Mouse (Mus musculus) CH12.LX (cell line): ENCODE measurements around the gene Arhgap44. TPM values are rescaled to one million over a fixed set of nuclear protein-coding genes. Genes with fewer than 3 reads are reported as not detected.

ENCODE experiments used
- DNase-seq: peaks from one replicate; pipeline ENCODE4 v3.0.0-alpha.2; 2013; ENCODE audit errors: extremely low read depth
- H3K27ac ChIP-seq: 2 replicates; pipeline ENCODE4 v1.5.1; 2012; ENCODE audit warnings: low read depth, mild to moderate bottlenecking, control low read depth, moderate library complexity; ENCODE audit not compliant: insufficient read depth
- H3K27me3 ChIP-seq: replicated peaks from 2 replicates; pipeline ENCODE3; 2012; ENCODE audit warnings: inconsistent platforms
- H3K36me3 ChIP-seq, 2 experiments: replicated peaks in 1 of 2; 2 replicates each; pipeline versions ENCODE3 to v1.6.1; 2012; ENCODE audit warnings: inconsistent platforms in 1 of 2, low read length in 1 of 2, mild to moderate bottlenecking in 1 of 2, mixed read lengths in 1 of 2, moderate library complexity in 1 of 2; ENCODE audit not compliant: control insufficient read depth in 1 of 2, insufficient read depth in 1 of 2
- H3K4me1 ChIP-seq, 2 experiments: 2 replicates each; pipeline ENCODE4 v1.6.1; 2012; ENCODE audit warnings: inconsistent platforms in 1 of 2, moderate library complexity in 1 of 2; ENCODE audit not compliant: insufficient read depth in 2 of 2, control insufficient read depth in 1 of 2
- H3K4me2 ChIP-seq: 2 replicates; pipeline ENCODE4 v1.6.1; 2012; ENCODE audit warnings: low read depth, mild to moderate bottlenecking, control low read depth; ENCODE audit not compliant: poor library complexity, insufficient read depth, severe bottlenecking
- H3K4me3 ChIP-seq, 3 experiments: fragments of 150-350 bp in 1 of 3; sonication (generic) in 1 of 3; replicated peaks in 1 of 3; 2 replicates each; pipeline versions ENCODE3 to v1.5.1; 2011 to 2012; ENCODE audit warnings: low read depth in 2 of 3, low read length in 2 of 3, mild to moderate bottlenecking in 2 of 3, moderate library complexity in 2 of 3, control low read depth in 1 of 3, improper control_type of control experiment in 1 of 3, inconsistent platforms in 1 of 3, mixed read lengths in 1 of 3; ENCODE audit not compliant: poor library complexity in 1 of 3
- H3K79me2 ChIP-seq: replicated peaks from 2 replicates; pipeline ENCODE4 v1.6.1; 2012; ENCODE audit warnings: mild to moderate bottlenecking, moderate library complexity; ENCODE audit not compliant: control insufficient read depth, poor library complexity, insufficient read depth, severe bottlenecking; ENCODE audit errors: extremely low read depth
- H3K9ac ChIP-seq: 2 replicates; pipeline ENCODE4 v1.6.1; 2012; ENCODE audit warnings: low read depth, mild to moderate bottlenecking, control low read depth, moderate library complexity; ENCODE audit not compliant: insufficient read depth
- H3K9me3 ChIP-seq: replicated peaks from 2 replicates; pipeline ENCODE3; 2012; ENCODE audit warnings: low read length, inconsistent platforms, mixed read lengths
- CTCF ChIP-seq, 2 experiments: IDR thresholded peaks in 1 of 2; conservative IDR thresholded peaks in 1 of 2; 2 replicates each; pipeline ENCODE4 v1.5.1; 2011 to 2012; ENCODE audit warnings: low read depth in 2 of 2, low read length in 2 of 2, improper control_type of control experiment in 1 of 2, inconsistent platforms in 1 of 2, mild to moderate bottlenecking in 1 of 2, moderate library complexity in 1 of 2
- ETS1 ChIP-seq: conservative IDR thresholded peaks from 2 replicates; pipeline ENCODE4 v1.6.1; 2012; ENCODE audit warnings: low read depth, mild to moderate bottlenecking, inconsistent platforms, low read length, improper control_type of control experiment, moderate library complexity
- IRF4 ChIP-seq: IDR thresholded peaks from 2 replicates; pipeline ENCODE4 v1.6.1; 2014; ENCODE audit warnings: low read depth, mild to moderate bottlenecking, inconsistent platforms, low read length, improper control_type of control experiment
- JUND ChIP-seq: conservative IDR thresholded peaks from 2 replicates; pipeline ENCODE4 v1.6.1; 2011; ENCODE audit warnings: low read depth, low read length, improper control_type of control experiment
- MAZ ChIP-seq: IDR thresholded peaks from 2 replicates; pipeline ENCODE4 v1.6.1; 2012; ENCODE audit warnings: low read depth, mild to moderate bottlenecking, inconsistent platforms, low read length, improper control_type of control experiment, moderate library complexity
- NELFE ChIP-seq: IDR thresholded peaks from 2 replicates; pipeline ENCODE4 v1.6.1; 2011; ENCODE audit warnings: low read depth, low read length, improper control_type of control experiment
- NRF1 ChIP-seq: IDR thresholded peaks from 2 replicates; pipeline ENCODE4 v1.6.1; 2014; ENCODE audit warnings: low read depth, mild to moderate bottlenecking, inconsistent platforms, low read length, improper control_type of control experiment, moderate library complexity
- PAX5 ChIP-seq: IDR thresholded peaks from 2 replicates; pipeline ENCODE4 v1.6.1; 2012; ENCODE audit warnings: low read length, inconsistent platforms, mixed read lengths
- POLR2AphosphoS2 ChIP-seq: IDR thresholded peaks from 2 replicates; pipeline ENCODE4 v1.6.1; 2011; ENCODE audit warnings: low read depth, low read length, improper control_type of control experiment
- RAD21 ChIP-seq: IDR thresholded peaks from 2 replicates; pipeline ENCODE4 v1.6.1; 2011; ENCODE audit warnings: low read depth, mild to moderate bottlenecking, low read length, improper control_type of control experiment, moderate library complexity
- SIN3A ChIP-seq: IDR thresholded peaks from 2 replicates; pipeline ENCODE4 v1.6.1; 2012; ENCODE audit warnings: low read length, improper control_type of control experiment, inconsistent platforms
- SMC3 ChIP-seq: IDR thresholded peaks from 2 replicates; pipeline ENCODE4 v1.6.1; 2011; ENCODE audit warnings: low read depth, low read length, improper control_type of control experiment
- TBP ChIP-seq: conservative IDR thresholded peaks from 2 replicates; pipeline ENCODE4 v1.6.1; 2011; ENCODE audit warnings: low read depth, low read length, improper control_type of control experiment
- UBTF ChIP-seq: IDR thresholded peaks from 2 replicates; pipeline ENCODE4 v1.6.1; 2012; ENCODE audit warnings: low read depth, mild to moderate bottlenecking, inconsistent platforms, low read length, improper control_type of control experiment, moderate library complexity
- USF1 ChIP-seq: IDR thresholded peaks from 2 replicates; pipeline ENCODE4 v1.6.1; 2014; ENCODE audit warnings: low read depth, mild to moderate bottlenecking, inconsistent platforms, low read length, improper control_type of control experiment
- USF2 ChIP-seq: conservative IDR thresholded peaks from 2 replicates; pipeline ENCODE4 v1.6.1; 2011; ENCODE audit warnings: low read depth, low read length, improper control_type of control experiment
- ZC3H11A ChIP-seq: IDR thresholded peaks from 2 replicates; pipeline ENCODE4 v1.6.1; 2012; ENCODE audit warnings: low read depth, mild to moderate bottlenecking, inconsistent platforms, low read length, improper control_type of control experiment
- ZKSCAN1 ChIP-seq: IDR thresholded peaks from 2 replicates; pipeline ENCODE4 v1.6.1; 2012; ENCODE audit warnings: low read depth, inconsistent platforms, low read length, improper control_type of control experiment, borderline replicate concordance
- ZNF384 ChIP-seq: IDR thresholded peaks from 2 replicates; pipeline ENCODE4 v1.6.1; 2012; ENCODE audit warnings: low read depth, low read length, improper control_type of control experiment, inconsistent platforms
- dilution Hi-C: fragments of 300-500 bp; cut with MboI; formaldehyde crosslinking; loops from 2 replicates; pipeline ENCODE4 v1.14.3; 2020; ENCODE audit warnings: low sequenced_read_pairs; ENCODE audit not compliant: extremely low pct_unique_long_range_greater_than_20kb, extremely low pct_ligation_motif_present
- in situ Hi-C: fragments of 300-500 bp; cut with MboI; formaldehyde crosslinking; loops from 3 replicates; pipeline ENCODE4 v1.14.3; 2019; ENCODE audit warnings: low sequenced_read_pairs, low pct_ligation_motif_present, low pct_unique_long_range_greater_than_20kb, mixed read lengths
- polyA plus RNA-seq: library from polyadenylated mRNA; unstranded; fragments of >175 nt; gene quantifications from 2 replicates; pipeline ENCODE4 v1.2.1, GENCODE M21; 2012; ENCODE audit warnings: low read depth; ENCODE audit not compliant: insufficient read length
- total RNA-seq, 2 experiments: library from RNA; depleted of rRNA; stranded (reverse); fragments of 300-350 nt in 1 of 2; fragments of >200 nt in 1 of 2; gene quantifications; 2 replicates each; pipeline ENCODE4 v1.2.3; 2012 to 2014

The Arhgap44 gene
- total and polyA plus RNA-seq, 3 experiments, result 0.07 TPM; not detected in 2

DNA sequence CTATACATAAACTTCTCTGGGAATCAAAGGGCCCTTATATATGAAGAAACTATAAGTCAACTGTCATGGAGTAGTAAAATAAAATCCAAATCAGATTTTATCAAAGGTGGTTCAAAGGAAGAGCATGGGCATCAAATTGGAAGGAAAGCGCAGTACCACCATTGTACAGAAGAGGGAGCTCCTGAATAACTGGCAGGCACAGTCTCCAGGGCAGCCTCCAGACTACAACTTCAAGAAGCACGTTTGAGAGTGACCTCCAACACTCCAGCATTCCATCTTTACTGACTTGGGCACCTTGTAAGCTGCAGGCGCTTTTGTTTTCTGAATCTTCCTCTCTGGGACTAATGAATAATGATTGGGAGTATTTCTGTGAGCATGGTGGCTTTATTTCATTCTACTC, 34.5 kb upstream of the Arhgap44 start:
- Histone ChIP-seq H3K79me2 (no peaks in the 10 kb centered on the region), H3K9ac (no peak overlapping the region), H3K36me3 (no peaks in the 10 kb centered on the region), H3K27ac (no peak overlapping the region), H3K4me2 (no peak overlapping the region), H3K4me3 (no peak overlapping the region), H3K9me3 (peaks cover 13% of the 10 kb centered on the region), H3K27me3 (no peaks in the 10 kb centered on the region), H3K4me1 (no peaks in the 10 kb centered on the region)
- TF ChIP-seq PAX5, result no peak
- no peak for TF ChIP-seq IRF4
- TF ChIP-seq ZKSCAN1, result no peak
- TF ChIP-seq RAD21, result peak; percentile 83
- TF ChIP-seq ZC3H11A, result peak; percentile 42
- TF ChIP-seq NELFE, result no peak
- TF ChIP-seq NRF1, result no peak
- no peak for TF ChIP-seq POLR2AphosphoS2
- TF ChIP-seq MAZ, result no peak
- no peak for TF ChIP-seq USF2
- TF ChIP-seq TBP, result no peak
- TF ChIP-seq CTCF (conservative IDR thresholded peaks at IDR 0.05 in 1 of 2, IDR thresholded peaks at IDR 0.05 in 1 of 2; ENCODE audit: low read depth in 2 of 2, low read length in 2 of 2), result peak; percentile 74 to 77; a peak in 3 of 4 replicates
- TF ChIP-seq UBTF, result no peak
- no peak for TF ChIP-seq JUND
- TF ChIP-seq SMC3, result peak; percentile 79
- peak; percentile 61 for DNase-seq
- in situ Hi-C loops (loop anchor here (10.0 kb wide), 1 partner anchor 478 kb away; no protein-coding TSS in a partner anchor), dilution Hi-C loops (no loop called here)

DNA sequence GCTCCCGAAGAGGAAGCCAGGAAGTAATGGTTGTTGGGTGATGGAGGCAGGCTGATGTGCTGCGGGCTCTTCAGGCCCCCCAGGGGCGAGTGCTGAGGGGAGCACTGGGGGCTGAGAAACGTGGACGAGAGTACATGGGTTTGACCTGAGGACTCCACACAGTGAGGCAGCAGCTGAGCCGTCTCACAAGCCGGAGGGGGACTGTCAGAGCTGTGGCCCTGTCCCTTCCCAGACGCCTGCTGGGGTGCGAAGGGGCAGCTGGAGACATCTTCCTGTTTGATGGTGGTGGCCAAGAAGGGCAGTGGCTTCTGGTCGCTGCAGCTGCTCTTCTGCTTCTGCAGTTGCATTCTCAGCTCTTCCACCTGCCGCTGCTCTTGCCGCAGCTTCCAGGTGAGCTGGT, 24.2 kb upstream of the Arhgap44 start:
- TF ChIP-seq SIN3A, result no peak
- Histone ChIP-seq H3K9me3 (no peaks in the 10 kb centered on the region), H3K4me3 (no peak overlapping the region), H3K9ac (no peak overlapping the region), H3K4me1 (no peaks in the 10 kb centered on the region), H3K36me3 (no peaks in the 10 kb centered on the region), H3K4me2 (no peak overlapping the region), H3K79me2 (no peaks in the 10 kb centered on the region), H3K27ac (no peak overlapping the region), H3K27me3 (no peaks in the 10 kb centered on the region)
- in situ Hi-C loops (no loop called here), dilution Hi-C loops (no loop called here)
- DNase-seq, result no peak

DNA sequence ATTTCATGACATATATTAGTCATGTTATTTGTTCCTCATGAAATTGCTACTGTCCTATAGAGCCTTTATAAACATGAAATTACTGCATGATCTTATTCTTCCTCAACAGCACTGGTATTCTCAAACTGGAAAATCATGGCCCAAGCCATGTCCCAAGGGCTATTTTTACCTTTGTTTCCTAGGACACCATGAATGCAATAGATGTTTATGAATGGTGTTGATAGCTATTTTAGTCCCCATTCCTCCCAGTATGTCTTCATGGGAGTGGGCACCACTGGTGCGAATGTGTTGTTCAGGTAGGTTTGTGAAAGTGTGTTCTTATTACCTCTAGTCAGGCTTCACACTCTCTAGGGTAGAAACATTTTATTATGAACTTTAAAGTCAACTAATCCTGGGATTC, 22.4 kb upstream of the Arhgap44 start:
- no peaks in the 10 kb centered on the region for H3K79me2 ChIP-seq
- in situ Hi-C loops (no loop called here), dilution Hi-C loops (no loop called here)
- no peaks in the 10 kb centered on the region for H3K4me1 ChIP-seq
- no peak for DNase-seq
- H3K27me3 ChIP-seq, result peaks cover 2% of the 10 kb centered on the region
- no peak overlapping the region for H3K9ac ChIP-seq
- TF ChIP-seq USF1 (no peak), IRF4 (no peak), JUND (no peak), ZNF384 (no peak), ETS1 (no peak), POLR2AphosphoS2 (no peak)
- H3K27ac ChIP-seq, result no peak overlapping the region
- no peak overlapping the region for H3K4me3 ChIP-seq
- no peaks in the 10 kb centered on the region for H3K9me3 ChIP-seq
- H3K36me3 ChIP-seq, result no peaks in the 10 kb centered on the region
- H3K4me2 ChIP-seq, result no peak overlapping the region
